Mouse (Mus musculus): ENCODE measurements around the gene Nfe2l2. TPM values are rescaled to one million over a fixed set of nuclear protein-coding genes. Genes with fewer than 3 reads are reported as not detected.

The Nfe2l2 gene
- polyA plus RNA-seq, 1 experiment from 2014 or later: 11.4 TPM

DNA sequence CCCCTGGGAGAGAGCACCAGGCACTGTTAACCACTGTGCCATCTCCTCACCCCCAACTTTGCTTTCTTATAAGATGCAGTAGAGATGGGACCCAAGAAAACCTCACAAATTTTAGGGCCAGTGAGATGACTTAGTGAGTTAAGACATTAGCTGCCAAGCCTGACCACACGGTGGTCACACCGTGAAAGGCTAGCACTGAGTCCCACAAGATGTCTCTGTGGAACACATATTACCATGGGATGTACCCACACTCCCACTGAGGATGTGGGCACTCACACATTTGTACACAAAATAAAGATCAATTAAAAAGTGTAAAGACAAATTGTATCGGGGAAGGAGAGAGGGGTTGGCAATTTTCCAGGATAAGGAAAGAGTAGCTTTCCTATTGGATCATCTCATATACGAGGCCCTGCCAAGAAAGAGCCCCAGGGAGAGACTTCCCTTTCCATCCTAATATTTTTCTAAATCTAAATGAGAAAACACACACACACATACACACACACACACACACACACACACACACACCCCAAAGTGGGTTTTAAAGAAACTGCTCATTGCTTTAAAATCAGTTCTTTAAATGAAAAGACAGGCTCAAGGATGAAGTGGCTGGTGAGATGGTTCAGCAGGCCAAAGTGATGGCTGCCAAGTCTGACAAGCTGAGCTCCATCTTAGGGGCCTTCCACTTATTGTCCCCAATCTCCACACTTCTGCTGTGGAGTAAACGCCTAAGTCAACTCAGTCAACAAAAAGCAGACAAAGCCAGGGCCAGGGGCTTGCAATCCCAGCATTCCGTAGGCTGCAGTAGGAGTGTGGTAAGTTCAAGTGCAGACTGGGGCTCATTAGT lies 77.6 kb downstream of the Nfe2l2 start:
- WGBS: 77% methylated on average over 6 of the region's 6 CpGs
- ATAC-seq (ENCODE audit: low FRiP score, low TSS enrichment): no peak

More for the DNA sequence above, 77.6 kb downstream of the Nfe2l2 start:
- Histone ChIP-seq H3K4me3 (replicated peaks; ENCODE audit: low read depth, low read length) (no peak overlapping the region), H3K27ac (replicated peaks; ENCODE audit: low read depth, low read length) (no peak overlapping the region), H3K36me3 (ENCODE audit: control insufficient read depth, insufficient read depth, low read length) (no peaks in the 10 kb centered on the region), H3K27me3 (ENCODE audit: control insufficient read depth, insufficient read depth, low read length) (no peaks in the 10 kb centered on the region), H3K9ac (replicated peaks; ENCODE audit: low read length) (no peak overlapping the region), H3K4me1 (ENCODE audit: control insufficient read depth, insufficient read depth, low read length) (no peaks in the 10 kb centered on the region), H3K9me3 (ENCODE audit: control insufficient read depth, low read length) (no peaks in the 10 kb centered on the region), H3K4me2 (ENCODE audit: low read length) (no peak overlapping the region)
- DNase-seq: no peak

Small RNAs within 50 kb of the gene (microRNA-seq; reads per million reads assigned to microRNA genes)
- gene Gm24574: not detected

Other genes with a start within 250 kb of the Nfe2l2 start
- 163 and 176 TPM in 2 replicates for gene Hnrnpa3, start 45.4 kb downstream of the Nfe2l2 start, polyA plus RNA-seq (2014; fragmentation: Nextera tagmentation; extraction: Ambion mirVana)
- gene Agps, start 127.5 kb upstream of the Nfe2l2 start, polyA plus RNA-seq (2014; fragmentation: Nextera tagmentation; extraction: Ambion mirVana): 32.8 and 38.0 TPM in 2 replicates
- 17.0 and 21.2 TPM in 2 replicates for gene Ttc30b, start 233.9 kb upstream of the Nfe2l2 start, polyA plus RNA-seq (2014; fragmentation: Nextera tagmentation; extraction: Ambion mirVana)